ENCODE assay signal across 34 mouse cellular contexts in genomic region chr10:13155377-13155776, GRCm38 (mm10). TPM values are rescaled to one million over a fixed set of nuclear protein-coding genes. Genes with fewer than 3 reads are reported as not detected.
DNase-seq lines count a peak whose midpoint lies in the region; ATAC-seq and TF ChIP-seq lines count a peak whose summit lies in the region.
"Had no signal": no experiment of that assay in that cellular context is flagged by ENCODE, and none has a peak within 500 bp of the region (broad histone marks: within the 10 kb centered on the region; RNA-seq: fewer than 3 reads in every experiment).

No protein-coding gene starts in this region.

- H3K27ac ChIP-seq in forebrain, embryonic 11.5 days (ENCODE audit: low read depth, low read length) = 0 out of 2 replicates have a peak overlapping the region, but pooled peaks have one; percentile 7
- H3K27ac ChIP-seq in forebrain, embryonic 16.5 days (ENCODE audit: low read length) = no peak overlapping the region
- no peak overlapping the region for H3K27ac ChIP-seq in heart, embryonic 10.5 days
- peak overlapping the region; percentile 69 for H3K27ac ChIP-seq in stomach, postnatal 0 days (replicated peaks)
- H3K27ac ChIP-seq: embryonic facial prominence, embryonic 10.5 days; embryonic facial prominence, embryonic 13.5 days; gastrocnemius, adult 2 months; heart, embryonic 13.5 days; hindbrain, embryonic 14.5 days; hindbrain, postnatal 0 days had no signal

- H3K9me3 ChIP-seq in forebrain, embryonic 11.5 days (ENCODE audit: control insufficient read depth, low read length) = no peaks in the 10 kb centered on the region
- H3K9me3 ChIP-seq in forebrain, embryonic 16.5 days (ENCODE audit: control insufficient read depth, low read length) = no peaks in the 10 kb centered on the region
- no peaks in the 10 kb centered on the region for H3K9me3 ChIP-seq in heart, embryonic 10.5 days
- H3K9me3 ChIP-seq in stomach, postnatal 0 days (ENCODE audit: control insufficient read depth, low read length) = no peaks in the 10 kb centered on the region
- H3K9me3 ChIP-seq: embryonic facial prominence, embryonic 10.5 days; embryonic facial prominence, embryonic 13.5 days; G1E had no signal

- no peaks in the 10 kb centered on the region for H3K36me3 ChIP-seq in forebrain, embryonic 11.5 days (ENCODE audit: control insufficient read depth, insufficient read depth, low read length)
- H3K36me3 ChIP-seq in forebrain, embryonic 16.5 days (ENCODE audit: control insufficient read depth, insufficient read depth) = no peaks in the 10 kb centered on the region
- H3K36me3 ChIP-seq in heart, embryonic 10.5 days = peaks cover 2% of the 10 kb centered on the region; the same call in 1 of the 2 replicates
- H3K36me3 ChIP-seq in stomach, postnatal 0 days (ENCODE audit: control insufficient read depth, insufficient read depth, low read length) = no peaks in the 10 kb centered on the region
- H3K36me3 ChIP-seq: embryonic facial prominence, embryonic 10.5 days; embryonic facial prominence, embryonic 13.5 days; G1E; heart, embryonic 13.5 days had no signal

- no peak overlapping the region for H3K4me2 ChIP-seq in forebrain, embryonic 11.5 days (ENCODE audit: low read depth, low read length, severe bottlenecking)
- H3K4me2 ChIP-seq in forebrain, embryonic 16.5 days (ENCODE audit: low read length) = no peak overlapping the region
- no peak overlapping the region for H3K4me2 ChIP-seq in stomach, postnatal 0 days (replicated peaks; ENCODE audit: low read depth)
- H3K4me2 ChIP-seq: embryonic facial prominence, embryonic 13.5 days; heart, embryonic 13.5 days; hindbrain, embryonic 14.5 days had no signal

- H3K27me3 ChIP-seq in forebrain, embryonic 11.5 days (ENCODE audit: control insufficient read depth, insufficient read depth, low read length) = no peaks in the 10 kb centered on the region
- no peaks in the 10 kb centered on the region for H3K27me3 ChIP-seq in forebrain, embryonic 16.5 days (replicated peaks; ENCODE audit: control insufficient read depth, insufficient read depth, low read length)
- H3K27me3 ChIP-seq in heart, embryonic 10.5 days (ENCODE audit: insufficient read depth, poor library complexity, severe bottlenecking) = no peaks in the 10 kb centered on the region
- H3K27me3 ChIP-seq in stomach, postnatal 0 days (ENCODE audit: control insufficient read depth, insufficient read depth, low read length) = no peaks in the 10 kb centered on the region
- H3K27me3 ChIP-seq: CH12.LX; embryonic facial prominence, embryonic 13.5 days; heart, embryonic 13.5 days had no signal

- H3K9ac ChIP-seq in forebrain, embryonic 11.5 days (ENCODE audit: low read length) = no peak overlapping the region
- no peak overlapping the region for H3K9ac ChIP-seq in forebrain, embryonic 16.5 days (replicated peaks; ENCODE audit: low read depth, low read length)
- H3K9ac ChIP-seq in stomach, postnatal 0 days (ENCODE audit: low read length) = no peak overlapping the region
- H3K9ac ChIP-seq: embryonic facial prominence, embryonic 13.5 days; heart, embryonic 13.5 days; hindbrain, embryonic 14.5 days had no signal

- no peak for TF ChIP-seq POLR2A in brain, embryonic 14.5 days (IDR thresholded peaks at IDR 0.05; ENCODE audit: borderline replicate concordance, extremely low read depth, insufficient read depth, insufficient read length, poor library complexity, severe bottlenecking)

- 66% methylated on average over 5 of the region's 5 CpGs for WGBS in forebrain, embryonic 11.5 days
- WGBS in forebrain, embryonic 16.5 days = 26% methylated on average over 5 of the region's 5 CpGs
- 83% methylated on average over 5 of the region's 5 CpGs for WGBS in heart, embryonic 10.5 days
- 85% methylated on average over 5 of the region's 5 CpGs for WGBS in stomach, postnatal 0 days

- ATAC-seq in forebrain, embryonic 11.5 days (replicated peaks; ENCODE audit: low FRiP score) = 0 out of 2 replicates have a peak, but pooled peaks have one; percentile 44
- no peak for ATAC-seq in forebrain, embryonic 16.5 days
- no peak for ATAC-seq in stomach, postnatal 0 days (ENCODE audit: low FRiP score, low TSS enrichment)
- ATAC-seq: hindbrain, postnatal 0 days; inflammation-experienced regulatory T-cells, adult 6 months; Patski had no signal

- no peak overlapping the region for H3K4me3 ChIP-seq in forebrain, embryonic 11.5 days (ENCODE audit: low read depth, low read length)
- H3K4me3 ChIP-seq in forebrain, embryonic 16.5 days (replicated peaks; ENCODE audit: low read length) = no peak overlapping the region
- H3K4me3 ChIP-seq in heart, embryonic 10.5 days = no peak overlapping the region
- H3K4me3 ChIP-seq in stomach, postnatal 0 days (ENCODE audit: low read depth, low read length) = no peak overlapping the region
- H3K4me3 ChIP-seq: embryonic facial prominence, embryonic 10.5 days; embryonic facial prominence, embryonic 13.5 days; erythroblast, embryonic 14.5 days; gastrocnemius, adult 2 months; heart, embryonic 13.5 days had no signal

- no peak for TF ChIP-seq EP300 in stomach, postnatal 0 days (optimal IDR thresholded peaks at IDR 0.05)

- no peak for DNase-seq in forebrain, embryonic 11.5 days (ENCODE audit: low spot score)
- peak; percentile 6 for DNase-seq in heart, embryonic 10.5 days (ENCODE audit: low spot score)
- no peak for DNase-seq in heart, adult 9 months (ENCODE audit: low spot score in 2 of 2)
- DNase-seq in brain, embryonic 14.5 days (ENCODE audit: low read depth) = peak; percentile 62
- peak; percentile 0 for DNase-seq in stomach, postnatal 0 days (ENCODE audit: low spot score)
- no peak for DNase-seq in right cerebral cortex, postnatal 36 days (ENCODE audit: low spot score in 2 of 2)
- DNase-seq: adrenal gland, postnatal 10 days; adrenal gland, postnatal 36 days; B cell, adult 2 months; cerebellum, adult 11 months; cerebellum, adult 2 months; cerebellum, adult 9-11 months; cerebellum, postnatal 36 days; embryo, embryonic 11 days; gastrocnemius, adult 2 months; gastrocnemius, postnatal 14 days; heart, postnatal 14 days; heart, postnatal 4 days; kidney, adult 11 months had no signal

- no peaks in the 10 kb centered on the region; the same call in 1 of the 2 replicates for H3K4me1 ChIP-seq in forebrain, embryonic 11.5 days (replicated peaks; ENCODE audit: control insufficient read depth, insufficient read depth, low read length)
- no peaks in the 10 kb centered on the region; the same call in 1 of the 2 replicates for H3K4me1 ChIP-seq in forebrain, embryonic 16.5 days (replicated peaks; ENCODE audit: control insufficient read depth, insufficient read depth, low read length)
- no peaks in the 10 kb centered on the region for H3K4me1 ChIP-seq in heart, embryonic 10.5 days
- no peaks in the 10 kb centered on the region; the same call in 1 of the 2 replicates for H3K4me1 ChIP-seq in stomach, postnatal 0 days (replicated peaks; ENCODE audit: control insufficient read depth, insufficient read depth)
- H3K4me1 ChIP-seq: embryonic facial prominence, embryonic 10.5 days; embryonic facial prominence, embryonic 13.5 days; heart, embryonic 13.5 days had no signal

- TF ChIP-seq CTCF in brain, embryonic 14.5 days (IDR thresholded peaks at IDR 0.05; ENCODE audit: borderline replicate concordance, extremely low read depth, insufficient read depth, insufficient read length) = no peak
- no peak for TF ChIP-seq CTCF in stomach, postnatal 0 days (IDR thresholded peaks at IDR 0.05; ENCODE audit: low read depth)

RNA-seq across cellular contexts. Expression of gene Zc2hc1b, which starts 22.4 kb away (rescaled TPM):
- not detected in 2 replicates for polyA plus RNA-seq in forebrain, embryonic 11.5 days (2014; fragmentation: Nextera tagmentation; extraction: Ambion mirVana)
- not detected in 2 replicates for polyA plus RNA-seq in forebrain, embryonic 16.5 days (2015; fragmentation: Nextera tagmentation; extraction: Ambion mirVana)
- not detected in 2 replicates for polyA plus RNA-seq in heart, embryonic 10.5 days (2016; fragmentation: Nextera tagmentation; extraction: Ambion mirVana)
- polyA plus RNA-seq in brain, embryonic 14.5 days (2012; rRNA removed) = not detected in 2 replicates
- not detected in 2 replicates for polyA plus RNA-seq in stomach, postnatal 0 days (2015; fragmentation: Nextera tagmentation; extraction: Ambion mirVana)
- polyA plus RNA-seq: cerebellum, adult 2 months; cortical plate, adult 2 months; embryonic facial prominence, embryonic 10.5 days; embryonic facial prominence, embryonic 13.5 days; erythroblast, embryonic 14.5 days; frontal cortex, adult 2 months; G1E; heart, embryonic 13.5 days; heart, embryonic 16.5 days; hindbrain, embryonic 11.5 days; hindbrain, embryonic 14.5 days; hindbrain, postnatal 0 days; inflammation-experienced regulatory T-cells, adult 6 months; Patski had no signal

RNA-seq across cellular contexts. Expression of gene Ltv1, which starts 37.6 kb away (rescaled TPM):
- polyA plus RNA-seq in forebrain, embryonic 11.5 days (2014; fragmentation: Nextera tagmentation; extraction: Ambion mirVana) = 70.3 and 74.0 TPM in 2 replicates
- 30.5 and 40.3 TPM in 2 replicates for polyA plus RNA-seq in forebrain, embryonic 16.5 days (2015; fragmentation: Nextera tagmentation; extraction: Ambion mirVana)
- 79.1 and 81.1 TPM in 2 replicates for polyA plus RNA-seq in heart, embryonic 10.5 days (2016; fragmentation: Nextera tagmentation; extraction: Ambion mirVana)
- 23.1 and 26.1 TPM in 2 replicates for polyA plus RNA-seq in brain, embryonic 14.5 days (2012; rRNA removed)
- 58.2 and 63.1 TPM in 2 replicates for polyA plus RNA-seq in stomach, postnatal 0 days (2015; fragmentation: Nextera tagmentation; extraction: Ambion mirVana)

Comparison
In these comparisons a context has a peak if more than half of its experiments do, and no peak if none do; other contexts are left out.
1. DNase-seq: peak in heart, embryonic 10.5 days (single experiment), brain, embryonic 14.5 days (single experiment) and stomach, postnatal 0 days (single experiment); none in forebrain, embryonic 11.5 days (single experiment), heart, adult 9 months (0 of 2) and right cerebral cortex, postnatal 36 days (0 of 2).
2. H3K27ac ChIP-seq: peak in forebrain, embryonic 11.5 days (single experiment) and stomach, postnatal 0 days (single experiment); none in forebrain, embryonic 16.5 days (single experiment) and heart, embryonic 10.5 days (single experiment).